Mouse (Mus musculus) granulocyte monocyte progenitor cell, adult 5-6 weeks (primary cell): ENCODE measurements at regions not wholly inside any gene's neighbourhood (a gene's known extent, or its start where the extent isn't known, plus 50 kb on each side); places are given as distances from the start of the nearest gene placed in this dataset.

Experiments used
- ATAC-seq: replicated peaks from 2 replicates; pipeline ENCODE4 v1.8.0; 2016; ENCODE audit warnings: mild to moderate bottlenecking, moderate TSS enrichment, inconsistent platforms; ENCODE audit not compliant: poor library complexity, severe bottlenecking

DNA sequence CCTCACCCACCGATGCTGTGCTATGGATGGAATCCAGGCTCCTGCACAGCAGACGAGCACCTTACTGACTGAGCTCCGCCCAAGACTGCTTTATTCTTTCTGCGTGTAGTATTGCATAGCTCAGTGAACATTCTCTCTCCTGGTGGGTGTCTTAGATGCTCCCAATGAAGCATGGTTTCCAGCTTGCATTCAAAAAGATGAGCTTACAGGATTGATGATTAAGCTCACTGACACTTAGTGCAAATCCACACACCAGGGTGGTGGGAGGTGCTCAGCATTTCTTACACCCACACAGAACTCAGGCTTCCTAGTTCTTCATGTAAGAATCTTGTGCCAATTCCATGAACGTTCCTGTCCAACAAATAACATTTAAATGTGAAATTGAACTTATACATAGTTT lies 106.8 kb downstream of the Zfp326 start:
- no peak for ATAC-seq

DNA sequence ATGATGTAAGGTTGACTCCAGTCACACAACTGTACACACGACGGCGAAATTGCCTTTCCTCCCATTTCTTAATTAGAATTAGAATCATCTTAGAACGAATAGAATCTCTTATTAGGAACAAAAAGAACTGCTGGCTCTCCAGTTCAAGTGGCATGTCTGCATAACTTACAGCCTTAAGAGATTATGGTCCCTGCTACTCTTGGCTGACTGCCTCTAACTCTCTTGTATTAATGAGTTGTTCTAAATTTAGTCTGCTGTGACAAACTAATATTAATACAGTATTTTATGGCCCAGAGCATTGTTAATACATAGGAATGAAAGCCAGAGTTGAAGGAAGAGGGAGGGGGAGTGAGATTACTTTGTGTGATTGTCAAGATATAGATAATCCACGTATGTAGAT lies 100.4 kb downstream of the Zfp326 start:
- no peak for ATAC-seq

DNA sequence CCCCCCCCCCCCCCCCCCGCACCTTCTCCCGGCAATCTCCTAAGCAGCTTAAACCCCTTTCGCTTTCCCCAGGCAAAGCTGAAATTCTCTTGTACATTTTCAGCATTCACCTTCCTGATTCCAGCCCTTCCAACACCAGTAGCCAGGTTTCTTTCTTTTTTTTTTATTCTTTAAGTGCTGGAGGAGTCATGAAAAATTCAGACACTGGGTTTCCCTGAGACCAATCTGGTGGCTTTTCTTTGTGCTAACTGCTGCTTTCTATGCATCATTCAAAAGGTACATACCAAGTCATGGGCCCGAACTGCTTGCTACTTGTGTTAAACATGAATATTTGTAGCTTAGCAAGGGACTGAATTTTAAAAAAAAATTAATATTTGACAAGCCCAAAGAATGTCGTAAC lies 99.7 kb downstream of the Zfp326 start:
- no peak for ATAC-seq

DNA sequence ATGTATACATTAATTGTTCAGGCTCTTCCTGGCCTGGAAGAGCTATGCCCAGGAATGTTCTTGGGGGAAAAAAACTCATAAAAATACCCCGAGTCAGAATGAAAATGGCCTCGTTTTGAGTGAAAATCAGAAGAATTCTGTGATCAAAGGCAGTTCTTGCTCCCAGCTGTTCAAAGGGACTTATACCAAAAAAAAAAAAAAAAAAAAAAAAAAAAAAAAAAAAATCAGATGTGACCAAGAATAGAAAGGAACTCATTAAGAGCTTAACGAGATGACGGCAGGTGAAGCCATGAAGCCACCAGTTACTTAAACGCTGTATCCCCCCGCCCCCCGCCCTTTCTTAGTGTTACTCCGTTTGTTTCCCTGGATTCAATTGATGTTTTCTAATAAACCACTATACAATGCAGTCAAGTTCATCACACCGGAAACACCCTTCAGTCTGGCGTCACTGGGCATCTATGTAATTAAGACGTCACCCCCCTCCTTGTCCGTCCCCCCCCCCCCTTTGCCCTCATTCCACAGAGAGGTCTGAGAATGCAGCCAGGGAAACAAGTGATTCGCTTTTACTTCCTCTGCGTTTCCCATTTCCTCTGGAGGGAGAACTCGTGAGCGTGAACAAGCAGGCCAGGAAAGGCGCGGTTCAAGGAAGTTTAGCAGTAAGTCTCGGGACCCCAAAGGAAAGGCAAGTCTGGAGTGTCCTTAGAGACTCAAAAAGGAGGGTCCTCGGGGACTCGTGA lies 99.1 kb downstream of the Zfp326 start:
- no peak for ATAC-seq

DNA sequence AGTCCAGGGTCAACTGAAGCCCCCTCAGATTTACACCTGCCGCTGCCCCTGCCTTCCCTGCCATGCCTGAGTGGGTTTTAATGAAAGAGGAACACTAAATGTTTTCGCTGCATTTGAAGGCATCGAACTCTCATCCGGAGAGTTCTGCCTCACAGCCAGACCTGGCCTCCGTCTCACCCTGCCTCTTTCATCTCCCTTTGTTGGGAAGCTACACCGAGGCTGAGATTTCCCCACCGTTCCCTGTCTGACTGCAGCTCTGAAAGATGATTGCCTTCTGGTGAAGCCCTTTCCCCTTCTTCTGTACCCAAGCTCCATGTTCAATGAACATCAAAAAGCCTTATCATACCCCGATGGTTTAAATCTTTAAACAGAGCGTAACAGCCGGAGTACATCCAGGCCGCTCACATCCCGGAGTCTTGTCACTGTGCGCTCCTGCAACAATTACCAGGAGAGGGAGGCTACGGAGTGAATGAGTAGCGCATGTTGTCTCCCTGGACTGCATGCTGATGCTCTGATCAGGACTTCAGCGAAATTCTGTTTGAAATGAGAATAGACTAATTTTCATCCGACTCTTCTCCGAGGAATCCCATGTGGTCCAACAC lies 98.3 kb downstream of the Zfp326 start:
- no peak for ATAC-seq
